Mouse (Mus musculus) midbrain, embryonic 14.5 days (tissue): ENCODE measurements at regions not wholly inside any gene's neighbourhood (a gene's known extent, or its start where the extent isn't known, plus 50 kb on each side); places are given as distances from the start of the nearest gene placed in this dataset.

Experiments
- ATAC-seq: fragments of 200-750 bp; cut with Nextera tagmentation; 2 replicates; pipeline ENCODE4 v1.8.0; 2017; ENCODE audit warnings: moderate number of reproducible peaks, moderate library complexity; ENCODE audit not compliant: low FRiP score, low TSS enrichment
- DNase-seq: peaks from one replicate; pipeline ENCODE4 v3.0.0-alpha.2; 2015
- H3K27ac ChIP-seq: fragments of 300-500 bp; sonication (generic); replicated peaks from 2 replicates; pipeline ENCODE4 v1.5.1; 2014; ENCODE audit warnings: mild to moderate bottlenecking, low read depth, low read length, moderate library complexity
- H3K27me3 ChIP-seq: fragments of 300-500 bp; sonication (generic); 2 replicates; pipeline ENCODE4 v1.6.1; 2014; ENCODE audit warnings: low read length, control low read depth, mixed read lengths; ENCODE audit not compliant: control insufficient read depth, insufficient read depth
- H3K36me3 ChIP-seq: fragments of 300-500 bp; sonication (generic); 2 replicates; pipeline ENCODE4 v1.6.1; 2014; ENCODE audit warnings: low read length, control low read depth; ENCODE audit not compliant: control insufficient read depth, insufficient read depth
- H3K4me1 ChIP-seq: fragments of 300-500 bp; sonication (generic); 2 replicates; pipeline ENCODE4 v1.6.1; 2014; ENCODE audit warnings: mild to moderate bottlenecking, antibody characterized with exemption, low read length, control low read depth; ENCODE audit not compliant: control insufficient read depth, insufficient read depth
- H3K4me2 ChIP-seq: fragments of 300-500 bp; sonication (generic); 2 replicates; pipeline ENCODE4 v1.6.1; 2014; ENCODE audit warnings: mild to moderate bottlenecking, low read length, moderate library complexity
- H3K4me3 ChIP-seq: fragments of 300-500 bp; sonication (generic); replicated peaks from 2 replicates; pipeline ENCODE4 v1.5.1; 2014; ENCODE audit warnings: low read depth, low read length
- H3K9ac ChIP-seq: fragments of 300-500 bp; sonication (generic); replicated peaks from 2 replicates; pipeline ENCODE4 v1.6.1; 2014; ENCODE audit warnings: mild to moderate bottlenecking, low read length, moderate library complexity
- H3K9me3 ChIP-seq: fragments of 300-500 bp; sonication (generic); 2 replicates; pipeline ENCODE4 v1.6.1; 2016; ENCODE audit warnings: low read length, control low read depth, mixed read lengths; ENCODE audit not compliant: control insufficient read depth
- WGBS: fragments of 180-500 bp; shearing (Covaris S2); extraction: QIAGEN DNeasy Blood & Tissue Kit; methylation state at CpG from one replicate; pipeline ENCODE4 v1.1.7; 2014; 5-methylcytosine and 5-hydroxymethylcytosine counted together

- Histone ChIP-seq H3K9ac (no peak overlapping the region), H3K4me2 (no peak overlapping the region), H3K27ac (no peak overlapping the region), H3K4me1 (0 out of 2 replicates have a peak, but pooled peaks cover 2% of the 10 kb centered on the region), H3K36me3 (no peaks in the 10 kb centered on the region), H3K9me3 (no peaks in the 10 kb centered on the region), H3K4me3 (no peak overlapping the region), H3K27me3 (no peaks in the 10 kb centered on the region)
- 69% methylated on average over 5 of the region's 5 CpGs for WGBS
- ATAC-seq, result no peak
- no peak for DNase-seq
Observed at GRCm38 (mm10) chr10:91424786-91425185, 243.7 kb upstream of the Tmpo start.

GRCm38 (mm10) chr10:91387255-91387654, 206.1 kb upstream of the Tmpo start:
- Histone ChIP-seq H3K9me3 (no peaks in the 10 kb centered on the region), H3K4me1 (no peaks in the 10 kb centered on the region), H3K4me3 (no peak overlapping the region), H3K4me2 (no peak overlapping the region), H3K9ac (no peak overlapping the region), H3K36me3 (no peaks in the 10 kb centered on the region), H3K27me3 (no peaks in the 10 kb centered on the region), H3K27ac (no peak overlapping the region)
- DNase-seq, result no peak
- no peak for ATAC-seq
- 48% methylated on average over 3 of the region's 3 CpGs for WGBS

GRCm38 (mm10) chr10:91384372-91384771, 203.3 kb upstream of the Tmpo start:
- Histone ChIP-seq H3K27me3 (no peaks in the 10 kb centered on the region), H3K27ac (no peak overlapping the region), H3K4me1 (0 out of 2 replicates have a peak, but pooled peaks cover 2% of the 10 kb centered on the region), H3K36me3 (no peaks in the 10 kb centered on the region), H3K4me2 (no peak overlapping the region), H3K9me3 (no peaks in the 10 kb centered on the region), H3K4me3 (no peak overlapping the region), H3K9ac (no peak overlapping the region)
- no peak; the same call in 1 of the 2 replicates for ATAC-seq
- peak; percentile 73 for DNase-seq
- 8% methylated on average over 2 of the region's 2 CpGs for WGBS

GRCm38 (mm10) chr10:91376683-91377082, 195.6 kb upstream of the Tmpo start:
- Histone ChIP-seq H3K9ac (no peak overlapping the region), H3K27me3 (no peaks in the 10 kb centered on the region), H3K36me3 (no peaks in the 10 kb centered on the region), H3K4me1 (peaks cover 10% of the 10 kb centered on the region; the same call in 1 of the 2 replicates), H3K4me2 (no peak overlapping the region), H3K4me3 (no peak overlapping the region), H3K9me3 (no peaks in the 10 kb centered on the region), H3K27ac (no peak overlapping the region)
- ATAC-seq, result no peak
- WGBS, result 91% methylated on average over 3 of the region's 3 CpGs
- no peak for DNase-seq

- Histone ChIP-seq H3K27ac (no peak overlapping the region), H3K9ac (no peak overlapping the region), H3K4me2 (no peak overlapping the region), H3K4me3 (no peak overlapping the region), H3K27me3 (no peaks in the 10 kb centered on the region), H3K36me3 (no peaks in the 10 kb centered on the region), H3K9me3 (no peaks in the 10 kb centered on the region), H3K4me1 (no peaks in the 10 kb centered on the region)
- ATAC-seq, result no peak
- 71% methylated on average over 1 of the region's 1 CpGs for WGBS
- no peak for DNase-seq
Observed at GRCm38 (mm10) chr10:91367488-91367887, 186.4 kb upstream of the Tmpo start.

GRCm38 (mm10) chr10:91362587-91362986, 181.5 kb upstream of the Tmpo start:
- Histone ChIP-seq H3K4me1 (no peaks in the 10 kb centered on the region), H3K27me3 (no peaks in the 10 kb centered on the region), H3K4me3 (no peak overlapping the region), H3K36me3 (no peaks in the 10 kb centered on the region), H3K27ac (no peak overlapping the region), H3K9me3 (no peaks in the 10 kb centered on the region), H3K4me2 (no peak overlapping the region), H3K9ac (no peak overlapping the region)
- 84% methylated on average over 3 of the region's 3 CpGs for WGBS
- DNase-seq, result no peak
- no peak for ATAC-seq

GRCm38 (mm10) chr10:91361621-91362020, 180.5 kb upstream of the Tmpo start:
- H3K4me2 ChIP-seq, result no peak overlapping the region
- no peak overlapping the region for H3K9ac ChIP-seq
- H3K27ac ChIP-seq, result no peak overlapping the region
- ATAC-seq (no peak), DNase-seq (no peak)
- H3K27me3 ChIP-seq, result no peaks in the 10 kb centered on the region
- 91% methylated on average over 2 of the region's 2 CpGs for WGBS
- H3K36me3 ChIP-seq, result no peaks in the 10 kb centered on the region
- H3K4me3 ChIP-seq, result no peak overlapping the region
- H3K4me1 ChIP-seq, result no peaks in the 10 kb centered on the region
- no peaks in the 10 kb centered on the region for H3K9me3 ChIP-seq

GRCm38 (mm10) chr10:91345465-91345864, 164.3 kb upstream of the Tmpo start:
- ATAC-seq (no peak), DNase-seq (peak; percentile 43)
- H3K4me3 ChIP-seq, result no peak overlapping the region
- no peaks in the 10 kb centered on the region for H3K36me3 ChIP-seq
- no peaks in the 10 kb centered on the region for H3K27me3 ChIP-seq
- H3K27ac ChIP-seq, result no peak overlapping the region
- no peaks in the 10 kb centered on the region for H3K9me3 ChIP-seq
- 71% methylated on average over 5 of the region's 5 CpGs for WGBS
- no peak overlapping the region for H3K4me2 ChIP-seq
- H3K4me1 ChIP-seq, result no peaks in the 10 kb centered on the region
- H3K9ac ChIP-seq, result no peak overlapping the region

- H3K4me2 ChIP-seq, result no peak overlapping the region
- no peak overlapping the region for H3K9ac ChIP-seq
- no peaks in the 10 kb centered on the region for H3K4me1 ChIP-seq
- no peak for ATAC-seq
- no peak overlapping the region for H3K27ac ChIP-seq
- no peaks in the 10 kb centered on the region for H3K27me3 ChIP-seq
- DNase-seq, result no peak
- H3K4me3 ChIP-seq, result no peak overlapping the region
- H3K36me3 ChIP-seq, result no peaks in the 10 kb centered on the region
- WGBS, result 87% methylated on average over 8 of the region's 8 CpGs
- H3K9me3 ChIP-seq, result no peaks in the 10 kb centered on the region
Observed at GRCm38 (mm10) chr10:91342083-91342482, 161.0 kb upstream of the Tmpo start.
